Mouse (Mus musculus) monocyte, adult 5-6 weeks (primary cell): ENCODE measurements around the gene Ptpn14. TPM values are rescaled to one million over a fixed set of nuclear protein-coding genes. Genes with fewer than 3 reads are reported as not detected.
A peak's percentile ranks its signal among the peaks of the same experiment; 100 is the strongest.

Experiments
- ATAC-seq: fragments of 153-309, 156-312 bp; replicated peaks from 2 replicates; pipeline ENCODE4 v1.8.0; 2017; ENCODE audit warnings: mild to moderate bottlenecking; ENCODE audit not compliant: low TSS enrichment, insufficient number of reproducible peaks, severe bottlenecking, poor library complexity, low FRiP score
- total RNA-seq: library from RNA; stranded (forward); fragments of 200-1000, 200-491, 200-594 nt; gene quantifications from 3 replicates; pipeline ENCODE4 v1.2.3, GENCODE M21; 2017

Gene Ptpn14
- total RNA-seq, 1 experiment from 2014 or later = 0.95 TPM

- ATAC-seq = no peak
Observed at GRCm38 (mm10) chr1:189792560-189793195, 64.6 kb downstream of the Ptpn14 start.

- ATAC-seq = peak; percentile 80
Observed at GRCm38 (mm10) chr1:189798949-189799348, 70.9 kb downstream of the Ptpn14 start.

GRCm38 (mm10) chr1:189800211-189800961, 72.3 kb downstream of the Ptpn14 start:
- no peak for ATAC-seq

GRCm38 (mm10) chr1:189801303-189801702, 73.2 kb downstream of the Ptpn14 start:
- no peak; the same call in 1 of the 2 replicates for ATAC-seq

- ATAC-seq = no peak
Observed at GRCm38 (mm10) chr1:189802575-189802974, 74.5 kb downstream of the Ptpn14 start.

- ATAC-seq = no peak
Observed at GRCm38 (mm10) chr1:189803742-189804141, 75.7 kb downstream of the Ptpn14 start.

- no peak for ATAC-seq
Observed at GRCm38 (mm10) chr1:189806533-189807297, 78.6 kb downstream of the Ptpn14 start.

GRCm38 (mm10) chr1:189808015-189808414, 79.9 kb downstream of the Ptpn14 start:
- no peak for ATAC-seq

- ATAC-seq = no peak
Observed at GRCm38 (mm10) chr1:189808453-189808852, 80.4 kb downstream of the Ptpn14 start.

GRCm38 (mm10) chr1:189811778-189812177, 83.7 kb downstream of the Ptpn14 start:
- no peak for ATAC-seq

- no peak for ATAC-seq
Observed at GRCm38 (mm10) chr1:189814385-189814784, 86.3 kb downstream of the Ptpn14 start.

- no peak for ATAC-seq
Observed at GRCm38 (mm10) chr1:189817089-189817488, 89.0 kb downstream of the Ptpn14 start.

GRCm38 (mm10) chr1:189817810-189818209, 89.7 kb downstream of the Ptpn14 start:
- ATAC-seq = no peak

- no peak for ATAC-seq
Observed at GRCm38 (mm10) chr1:189820111-189820510, 92.0 kb downstream of the Ptpn14 start.

- no peak for ATAC-seq
Observed at GRCm38 (mm10) chr1:189824436-189824835, 96.4 kb downstream of the Ptpn14 start.

GRCm38 (mm10) chr1:189830391-189830790, 102.3 kb downstream of the Ptpn14 start:
- ATAC-seq = no peak

- no peak for ATAC-seq
Observed at GRCm38 (mm10) chr1:189830797-189831232, 102.7 kb downstream of the Ptpn14 start.

GRCm38 (mm10) chr1:189833351-189833750, 105.3 kb downstream of the Ptpn14 start:
- no peak for ATAC-seq

- ATAC-seq = no peak
Observed at GRCm38 (mm10) chr1:189834166-189834565, 106.1 kb downstream of the Ptpn14 start.
